Mouse (Mus musculus): Measurements from ENCODE around the gene Aloxe3.
A peak's percentile ranks its signal among the peaks of the same experiment; 100 is the strongest.

The Aloxe3 gene

DNA sequence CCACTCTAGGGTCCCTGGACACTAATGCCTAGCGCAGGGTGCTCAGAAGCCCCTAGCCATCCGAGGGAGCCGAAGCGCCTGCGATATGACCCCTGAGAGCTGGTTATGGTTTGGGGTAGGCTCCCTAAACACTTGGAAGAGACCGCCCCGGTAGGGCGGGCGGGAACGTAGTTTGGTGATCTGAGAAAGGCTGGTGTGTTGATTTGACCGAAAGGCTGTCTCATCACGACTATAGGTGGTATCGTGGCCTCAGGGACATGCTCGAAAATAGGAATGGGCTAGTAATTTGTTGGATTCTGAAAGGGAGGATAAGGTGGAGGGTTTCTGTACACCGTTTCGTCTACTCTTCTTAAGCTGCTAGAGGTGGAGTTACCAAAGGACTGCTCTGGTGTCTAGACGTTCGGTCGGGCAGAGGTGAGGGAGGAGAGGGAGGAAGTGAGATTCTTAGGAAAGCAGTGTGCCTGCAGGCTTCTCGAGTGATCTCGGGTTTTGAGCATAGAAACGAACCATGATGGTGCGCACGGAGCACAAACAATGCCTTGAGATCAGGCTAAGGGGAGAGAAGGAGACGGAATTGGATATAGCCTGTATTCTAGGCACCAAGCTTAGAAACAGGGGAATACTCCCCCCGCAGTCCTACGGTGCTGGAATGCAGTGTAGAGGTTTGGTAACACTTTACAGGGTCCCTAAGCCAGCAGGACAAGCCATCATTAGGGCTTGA, 30.0 kb upstream of the Aloxe3 start:
- no peak for DNase-seq (ENCODE audit: low spot score)

DNA sequence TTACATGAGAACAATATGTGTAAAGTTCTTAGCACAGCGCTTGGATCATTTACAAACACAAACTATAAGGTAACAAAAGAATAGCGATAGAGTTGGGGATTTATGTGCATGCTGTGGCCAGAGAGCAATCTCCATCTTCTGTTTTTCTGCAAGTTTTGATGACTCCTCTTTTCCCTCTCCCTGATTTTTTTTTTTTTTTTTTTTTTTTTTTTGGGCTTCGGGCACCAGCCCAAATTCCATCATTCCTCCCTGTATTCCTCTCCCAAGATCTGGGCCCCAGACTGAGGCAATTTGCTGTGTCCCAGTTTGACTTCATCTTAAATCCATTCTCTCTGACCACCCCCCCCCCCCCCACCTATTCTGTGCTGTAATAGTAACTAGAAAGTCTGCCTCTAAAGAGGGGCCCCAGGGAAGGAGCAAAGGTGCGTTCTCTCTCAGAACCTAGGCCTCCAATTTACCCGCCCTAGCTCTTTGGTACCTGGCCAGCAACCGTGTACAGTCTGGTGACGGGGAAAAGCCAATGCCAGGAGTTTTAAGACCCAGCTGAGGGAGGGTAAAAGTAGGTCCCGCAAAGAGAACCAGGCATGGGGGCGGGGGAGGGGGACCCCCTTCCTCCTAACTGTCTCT, 29.2 kb upstream of the Aloxe3 start:
- DNase-seq (ENCODE audit: low spot score), result no peak

DNA sequence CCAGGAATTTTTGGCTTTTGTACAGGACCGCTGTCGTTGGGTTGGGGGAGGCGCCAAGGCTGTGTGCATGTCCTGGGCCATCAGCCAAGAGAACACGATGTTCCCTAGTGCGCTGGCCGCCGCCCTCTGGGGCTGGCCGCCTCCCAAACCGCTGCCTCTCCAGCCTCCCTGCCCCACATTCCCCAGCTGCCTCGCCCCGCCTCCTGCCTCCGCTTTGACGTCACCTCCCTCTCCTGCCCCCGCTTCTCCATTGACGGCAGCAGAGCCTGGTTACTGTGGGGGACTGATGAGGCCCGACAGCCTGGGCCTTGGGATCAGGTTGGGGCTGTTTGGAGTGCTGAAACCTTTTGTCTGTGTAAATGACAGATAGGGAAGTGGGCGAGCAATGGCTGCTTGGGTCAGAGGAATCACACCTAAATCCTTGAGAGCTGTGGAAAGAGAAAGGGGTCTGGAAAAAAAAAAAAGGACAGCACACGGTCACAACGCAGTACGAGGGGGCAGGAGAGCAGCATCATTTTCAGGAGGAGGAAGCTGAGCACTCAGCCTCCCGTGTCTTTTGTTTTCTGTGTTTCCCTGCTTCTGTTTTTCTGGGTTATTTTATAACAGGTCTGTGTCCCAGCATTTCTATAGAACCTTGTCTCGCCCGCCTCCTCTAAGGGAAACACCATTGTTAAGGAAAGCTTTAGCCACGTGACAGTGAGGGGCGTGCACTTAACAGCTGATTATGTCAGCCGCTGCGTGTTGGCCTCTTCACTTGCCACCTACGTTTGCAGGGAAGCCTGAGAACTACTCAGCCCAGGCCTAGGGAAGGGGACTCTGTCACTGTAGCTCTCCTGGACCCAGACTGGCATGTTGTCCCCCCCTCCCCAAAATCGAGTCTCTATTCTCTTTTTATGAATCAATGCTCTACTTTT, 28.5 kb upstream of the Aloxe3 start:
- peak; percentile 90 for DNase-seq (ENCODE audit: low spot score)

- DNase-seq (ENCODE audit: low spot score), result no peak
Observed at GRCm38 (mm10) chr11:69098039-69098761, 27.5 kb upstream of the Aloxe3 start.

- DNase-seq (ENCODE audit: low spot score), result peak; percentile 93
Observed at GRCm38 (mm10) chr11:69098762-69099091, 27.0 kb upstream of the Aloxe3 start.

- no peak for DNase-seq (ENCODE audit: low spot score)
Observed at GRCm38 (mm10) chr11:69099177-69099914, 26.4 kb upstream of the Aloxe3 start.

DNA sequence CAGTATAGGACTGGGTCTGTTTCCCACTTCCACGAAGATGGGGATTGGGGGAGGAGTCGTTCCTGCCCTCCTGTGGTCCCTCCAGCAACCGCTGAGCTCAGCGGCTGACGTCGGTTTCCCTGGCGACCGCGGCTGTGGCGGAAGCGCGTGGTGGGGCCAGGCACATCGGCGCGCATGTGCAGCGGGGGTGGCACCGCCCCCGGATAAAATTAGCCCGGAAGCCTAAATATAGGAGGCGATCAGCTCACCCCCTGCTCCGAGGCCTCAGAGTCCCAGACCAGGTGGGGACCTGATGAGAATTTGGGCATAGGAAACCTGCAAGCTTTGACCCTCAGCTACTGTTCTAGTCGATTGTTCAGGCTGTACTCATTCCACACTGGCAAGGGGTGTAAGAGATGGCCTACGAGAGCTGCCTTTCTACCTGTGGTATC, 25.8 kb upstream of the Aloxe3 start:
- peak; percentile 91 for DNase-seq (ENCODE audit: low spot score)

DNA sequence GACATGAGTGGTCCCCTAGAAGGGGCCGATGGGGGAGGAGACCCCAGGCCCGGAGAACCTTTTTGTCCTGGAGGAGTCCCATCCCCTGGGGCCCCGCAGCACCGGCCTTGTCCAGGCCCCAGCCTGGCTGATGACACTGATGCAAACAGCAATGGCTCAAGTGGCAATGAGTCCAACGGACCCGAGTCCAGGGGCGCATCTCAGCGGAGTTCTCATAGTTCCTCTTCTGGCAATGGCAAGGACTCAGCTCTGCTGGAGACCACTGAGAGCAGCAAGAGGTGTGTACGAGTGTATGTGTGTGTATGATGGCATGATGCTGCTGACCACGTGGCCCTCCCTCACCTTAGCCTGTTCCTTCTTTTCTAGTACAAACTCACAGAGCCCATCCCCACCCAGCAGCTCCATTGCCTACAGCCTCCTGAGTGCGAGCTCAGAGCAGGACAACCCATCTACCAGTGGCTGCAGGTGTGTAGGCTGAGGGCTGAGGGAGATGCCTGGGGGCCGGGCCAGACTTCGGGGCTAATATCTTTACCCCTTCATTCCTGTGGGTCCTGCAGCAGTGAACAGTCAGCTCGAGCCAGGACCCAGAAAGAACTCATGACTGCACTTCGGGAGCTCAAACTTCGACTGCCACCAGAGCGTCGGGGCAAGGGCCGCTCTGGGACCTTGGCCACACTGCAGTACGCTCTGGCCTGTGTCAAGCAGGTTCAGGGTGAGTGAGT, 24.9 kb upstream of the Aloxe3 start:
- DNase-seq (ENCODE audit: low spot score), result no peak

GRCm38 (mm10) chr11:69101604-69102402, 23.9 kb upstream of the Aloxe3 start:
- DNase-seq (ENCODE audit: low spot score), result no peak

DNA sequence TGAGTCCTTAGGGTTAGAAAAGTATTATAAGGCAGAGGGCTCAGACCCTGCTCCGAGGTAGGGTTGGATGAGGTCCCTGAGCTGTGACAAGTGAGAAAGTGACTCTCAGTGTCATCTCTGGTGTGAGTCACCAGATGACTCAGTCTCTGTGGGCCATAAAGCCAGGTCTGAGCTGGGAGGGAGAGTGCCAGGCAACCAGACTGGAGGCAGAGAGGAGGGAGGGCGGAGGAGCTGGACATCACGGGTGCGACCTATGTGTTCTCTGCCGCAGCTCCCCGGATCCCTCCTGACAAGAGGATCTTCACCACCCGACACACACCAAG, 23.3 kb upstream of the Aloxe3 start:
- DNase-seq (ENCODE audit: low spot score), result no peak

- DNase-seq (ENCODE audit: low spot score), result no peak
Observed at GRCm38 (mm10) chr11:69103121-69103520, 22.6 kb upstream of the Aloxe3 start.

- no peak for DNase-seq (ENCODE audit: low spot score)
Observed at GRCm38 (mm10) chr11:69103531-69104435, 21.9 kb upstream of the Aloxe3 start.

DNA sequence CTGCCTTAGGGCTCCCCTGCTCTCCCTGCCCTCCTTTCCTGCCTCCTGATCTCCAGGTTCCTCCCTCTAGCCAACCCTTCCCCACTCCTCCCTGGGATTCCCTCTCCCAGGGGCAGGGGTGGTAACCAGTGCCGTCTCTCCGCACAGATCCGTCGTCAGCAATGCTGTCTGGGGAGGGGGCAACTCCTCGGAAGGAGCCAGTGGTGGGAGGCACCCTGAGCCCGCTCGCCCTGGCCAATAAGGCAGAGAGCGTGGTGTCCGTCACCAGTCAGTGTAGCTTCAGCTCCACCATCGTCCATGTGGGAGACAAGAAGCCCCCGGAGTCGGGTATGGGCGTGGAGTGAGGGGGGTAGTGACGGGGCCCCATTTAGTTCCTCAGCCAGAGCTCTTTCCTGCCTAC, 21.2 kb upstream of the Aloxe3 start:
- DNase-seq (ENCODE audit: low spot score), result no peak

GRCm38 (mm10) chr11:69105227-69105626, 20.5 kb upstream of the Aloxe3 start:
- no peak for DNase-seq (ENCODE audit: low spot score)

DNA sequence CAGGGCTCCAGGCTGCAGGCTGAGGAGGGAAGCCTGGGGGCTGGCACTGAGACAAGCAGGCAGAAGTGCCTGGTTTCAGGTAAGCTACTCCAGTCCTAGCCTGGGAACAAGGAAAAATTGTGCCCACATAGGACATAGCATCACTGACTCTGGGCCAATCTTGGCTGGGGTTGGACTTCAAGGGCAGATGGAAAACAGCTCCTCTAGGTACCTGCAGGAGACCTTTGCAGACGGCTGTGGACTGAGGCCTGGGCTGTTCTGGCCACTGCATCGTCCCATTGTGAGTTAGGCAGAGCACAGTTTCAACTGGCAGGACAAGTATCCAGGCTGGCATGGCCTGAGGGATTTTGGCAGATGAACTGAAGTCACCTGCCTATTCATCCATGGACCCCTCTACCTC, 19.9 kb upstream of the Aloxe3 start:
- DNase-seq (ENCODE audit: low spot score), result no peak

- DNase-seq (ENCODE audit: low spot score), result no peak
Observed at GRCm38 (mm10) chr11:69106299-69106698, 19.4 kb upstream of the Aloxe3 start.

- no peak for DNase-seq (ENCODE audit: low spot score)
Observed at GRCm38 (mm10) chr11:69106842-69107241, 18.9 kb upstream of the Aloxe3 start.

GRCm38 (mm10) chr11:69107676-69108075, 18.0 kb upstream of the Aloxe3 start:
- no peak for DNase-seq (ENCODE audit: low spot score)

DNA sequence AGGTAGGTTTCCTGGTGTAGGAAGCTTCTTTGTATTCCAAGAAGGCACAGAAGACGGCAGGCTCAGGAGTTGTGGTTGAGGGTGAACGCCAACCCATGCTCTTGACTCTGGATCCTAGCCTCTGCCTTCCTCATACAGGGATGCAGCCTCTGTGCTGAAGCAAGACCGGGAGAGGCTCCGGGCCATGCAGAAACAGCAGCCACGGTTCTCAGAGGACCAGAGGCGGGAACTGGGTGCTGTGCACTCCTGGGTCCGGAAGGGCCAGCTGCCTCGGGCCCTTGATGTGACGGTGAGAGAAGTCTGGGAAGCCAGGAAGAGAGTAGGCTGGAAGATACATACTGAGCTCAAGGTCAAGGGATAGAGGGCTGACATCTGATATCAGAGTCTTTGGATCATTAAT, 17.5 kb upstream of the Aloxe3 start:
- DNase-seq (ENCODE audit: low spot score), result no peak

Data from embryo, embryonic 10 days (tissue).